ENCODE assay signal across 8 mouse cellular contexts in genomic region chr10:80116927-80117691, GRCm38 (mm10). TPM values are rescaled to one million over a fixed set of nuclear protein-coding genes. Genes with fewer than 3 reads are reported as not detected.
DNase-seq lines count a peak whose midpoint lies in the region; ATAC-seq and TF ChIP-seq lines count a peak whose summit lies in the region.

No protein-coding gene starts in this region.

- TF ChIP-seq EP300 in stomach, postnatal 0 days (optimal IDR thresholded peaks at IDR 0.05) = no peak

- peak overlapping the region; percentile 97 for H3K4me2 ChIP-seq in kidney, embryonic 16.5 days (replicated peaks; ENCODE audit: low read depth, low read length)
- peak overlapping the region; percentile 90 for H3K4me2 ChIP-seq in stomach, postnatal 0 days (replicated peaks; ENCODE audit: low read depth)

- no peak for ATAC-seq in kidney, embryonic 16.5 days (ENCODE audit: low FRiP score, low TSS enrichment)
- peak; percentile 3 for ATAC-seq in megakaryocyte, adult 5-6 weeks (ENCODE audit: poor library complexity, severe bottlenecking)
- ATAC-seq in stomach, postnatal 0 days (ENCODE audit: low FRiP score, low TSS enrichment) = no peak

- peaks cover 51% of the 10 kb centered on the region for H3K36me3 ChIP-seq in embryonic facial prominence, embryonic 10.5 days (replicated peaks)
- peaks cover 32% of the 10 kb centered on the region for H3K36me3 ChIP-seq in kidney, embryonic 16.5 days (ENCODE audit: insufficient read depth, low read length)
- H3K36me3 ChIP-seq in stomach, postnatal 0 days (ENCODE audit: control insufficient read depth, insufficient read depth, low read length) = 0 out of 2 replicates have a peak, but pooled peaks cover 3% of the 10 kb centered on the region

- 5% methylated on average over 30 of the region's 30 CpGs for WGBS in embryonic facial prominence, embryonic 10.5 days
- WGBS in kidney, embryonic 16.5 days = 3% methylated on average over 30 of the region's 30 CpGs
- WGBS in stomach, postnatal 0 days = 3% methylated on average over 30 of the region's 30 CpGs

- H3K4me1 ChIP-seq in embryonic facial prominence, embryonic 10.5 days = peaks cover 46% of the 10 kb centered on the region
- peaks cover 38% of the 10 kb centered on the region for H3K4me1 ChIP-seq in kidney, embryonic 16.5 days (ENCODE audit: insufficient read depth, low read length)
- peaks cover 10% of the 10 kb centered on the region; the same call in 1 of the 2 replicates for H3K4me1 ChIP-seq in stomach, postnatal 0 days (replicated peaks; ENCODE audit: control insufficient read depth, insufficient read depth)

- peak; percentile 37 for DNase-seq in thymus, postnatal 4 days
- DNase-seq in thymus, postnatal 14 days = no peak
- DNase-seq in embryonic facial prominence, embryonic 10.5 days (ENCODE audit: low spot score) = peak; percentile 50
- peak; percentile 76 to 79 for DNase-seq in heart, adult 9 months (ENCODE audit: low spot score in 2 of 2)
- peak; percentile 74 for DNase-seq in stomach, postnatal 0 days (ENCODE audit: low spot score)
- no peak for DNase-seq in ovary, postnatal 10 days (ENCODE audit: low spot score)

- peak; percentile 51 for TF ChIP-seq CTCF in stomach, postnatal 0 days (IDR thresholded peaks at IDR 0.05; ENCODE audit: low read depth)

- H3K27me3 ChIP-seq in embryonic facial prominence, embryonic 10.5 days (replicated peaks; ENCODE audit: low read depth, poor library complexity, severe bottlenecking) = no peaks in the 10 kb centered on the region
- H3K27me3 ChIP-seq in kidney, embryonic 16.5 days (ENCODE audit: insufficient read depth, low read length) = no peaks in the 10 kb centered on the region
- H3K27me3 ChIP-seq in stomach, postnatal 0 days (ENCODE audit: control insufficient read depth, insufficient read depth, low read length) = no peaks in the 10 kb centered on the region

- peak overlapping the region; percentile 95 for H3K9ac ChIP-seq in kidney, embryonic 16.5 days (replicated peaks; ENCODE audit: low read length)
- H3K9ac ChIP-seq in stomach, postnatal 0 days (ENCODE audit: low read length) = peak overlapping the region; percentile 90

- peak overlapping the region; percentile 93 for H3K27ac ChIP-seq in embryonic facial prominence, embryonic 10.5 days (replicated peaks)
- peak overlapping the region; percentile 27; the same call in 1 of the 2 replicates for H3K27ac ChIP-seq in kidney, embryonic 16.5 days (ENCODE audit: low read length)
- peak overlapping the region; percentile 91 for H3K27ac ChIP-seq in stomach, postnatal 0 days (replicated peaks)

- peak overlapping the region; percentile 91 for H3K4me3 ChIP-seq in embryonic facial prominence, embryonic 10.5 days
- peak overlapping the region; percentile 90 for H3K4me3 ChIP-seq in kidney, embryonic 16.5 days (ENCODE audit: low read length)
- H3K4me3 ChIP-seq in stomach, postnatal 0 days (ENCODE audit: low read depth, low read length) = peak overlapping the region; percentile 91

- no peaks in the 10 kb centered on the region for H3K9me3 ChIP-seq in embryonic facial prominence, embryonic 10.5 days
- no peaks in the 10 kb centered on the region for H3K9me3 ChIP-seq in kidney, embryonic 16.5 days (ENCODE audit: low read length)
- no peaks in the 10 kb centered on the region for H3K9me3 ChIP-seq in stomach, postnatal 0 days (ENCODE audit: control insufficient read depth, low read length)

RNA-seq across cellular contexts. Expression of gene Stk11, which starts 1.5 kb away (rescaled TPM):
- 16.1 and 17.5 TPM in 2 replicates for polyA plus RNA-seq in embryonic facial prominence, embryonic 10.5 days (2016; fragmentation: Nextera tagmentation; extraction: Ambion mirVana)
- 18.2 and 20.2 TPM in 2 replicates for polyA plus RNA-seq in kidney, embryonic 16.5 days (2015; fragmentation: Nextera tagmentation; extraction: Ambion mirVana)
- 58.0 and 60.7 TPM in 2 replicates for total RNA-seq in megakaryocyte, adult 5-6 weeks (2015)
- total RNA-seq in megakaryocyte, adult 5-6 weeks (2017) = 142 and 146 TPM in 2 replicates
- 10.3 and 11.2 TPM in 2 replicates for polyA plus RNA-seq in stomach, postnatal 0 days (2015; fragmentation: Nextera tagmentation; extraction: Ambion mirVana)

RNA-seq across cellular contexts. Expression of gene Sbno2, which starts 11.7 kb away (rescaled TPM):
- polyA plus RNA-seq in embryonic facial prominence, embryonic 10.5 days (2016; fragmentation: Nextera tagmentation; extraction: Ambion mirVana) = 16.2 and 18.2 TPM in 2 replicates
- polyA plus RNA-seq in kidney, embryonic 16.5 days (2015; fragmentation: Nextera tagmentation; extraction: Ambion mirVana) = 16.1 and 17.6 TPM in 2 replicates
- 32.4 and 33.0 TPM in 2 replicates for total RNA-seq in megakaryocyte, adult 5-6 weeks (2015)
- 41.9 and 46.7 TPM in 2 replicates for total RNA-seq in megakaryocyte, adult 5-6 weeks (2017)
- polyA plus RNA-seq in stomach, postnatal 0 days (2015; fragmentation: Nextera tagmentation; extraction: Ambion mirVana) = 10.7 and 11.0 TPM in 2 replicates

RNA-seq across cellular contexts. Expression of gene Atp5d, which starts 21.3 kb away (rescaled TPM):
- 491 and 493 TPM in 2 replicates for polyA plus RNA-seq in embryonic facial prominence, embryonic 10.5 days (2016; fragmentation: Nextera tagmentation; extraction: Ambion mirVana)
- polyA plus RNA-seq in kidney, embryonic 16.5 days (2015; fragmentation: Nextera tagmentation; extraction: Ambion mirVana) = 676 and 688 TPM in 2 replicates
- total RNA-seq in megakaryocyte, adult 5-6 weeks (2015) = 161 and 162 TPM in 2 replicates
- total RNA-seq in megakaryocyte, adult 5-6 weeks (2017) = 31.0 and 34.7 TPM in 2 replicates
- 679 and 705 TPM in 2 replicates for polyA plus RNA-seq in stomach, postnatal 0 days (2015; fragmentation: Nextera tagmentation; extraction: Ambion mirVana)

RNA-seq across cellular contexts. Expression of gene Cbarp, which starts 23.5 kb away (rescaled TPM):
- polyA plus RNA-seq in embryonic facial prominence, embryonic 10.5 days (2016; fragmentation: Nextera tagmentation; extraction: Ambion mirVana) = 4.9 and 8.5 TPM in 2 replicates
- polyA plus RNA-seq in kidney, embryonic 16.5 days (2015; fragmentation: Nextera tagmentation; extraction: Ambion mirVana) = 6.4 and 7.3 TPM in 2 replicates
- total RNA-seq in megakaryocyte, adult 5-6 weeks (2015) = 1.6 and 2.2 TPM in 2 replicates
- 1.4 TPM in 1 of 2 replicates, not detected in the other for total RNA-seq in megakaryocyte, adult 5-6 weeks (2017)
- 4.2 and 4.3 TPM in 2 replicates for polyA plus RNA-seq in stomach, postnatal 0 days (2015; fragmentation: Nextera tagmentation; extraction: Ambion mirVana)

RNA-seq across cellular contexts. Expression of gene Midn, which starts 31.0 kb away (rescaled TPM):
- polyA plus RNA-seq in embryonic facial prominence, embryonic 10.5 days (2016; fragmentation: Nextera tagmentation; extraction: Ambion mirVana) = 22.2 TPM in 2 replicates
- 15.9 and 16.8 TPM in 2 replicates for polyA plus RNA-seq in kidney, embryonic 16.5 days (2015; fragmentation: Nextera tagmentation; extraction: Ambion mirVana)
- total RNA-seq in megakaryocyte, adult 5-6 weeks (2015) = 29.5 and 29.6 TPM in 2 replicates
- 22.4 and 36.1 TPM in 2 replicates for total RNA-seq in megakaryocyte, adult 5-6 weeks (2017)
- polyA plus RNA-seq in stomach, postnatal 0 days (2015; fragmentation: Nextera tagmentation; extraction: Ambion mirVana) = 8.5 and 9.6 TPM in 2 replicates

Comparison
In these comparisons a context has a peak if more than half of its experiments do, and no peak if none do; other contexts are left out.
1. DNase-seq: peak in thymus, postnatal 4 days (single experiment), embryonic facial prominence, embryonic 10.5 days (single experiment), heart, adult 9 months (2 of 2) and stomach, postnatal 0 days (single experiment); none in thymus, postnatal 14 days (single experiment) and ovary, postnatal 10 days (single experiment).
2. H3K27ac ChIP-seq: peak in every context shown above with its lines; median percentile 93 in embryonic facial prominence, embryonic 10.5 days; 91 in stomach, postnatal 0 days; 27 in kidney, embryonic 16.5 days.
3. Peak in every context shown above with its lines, with median percentiles within 50 percentile points of each other: H3K4me3 ChIP-seq.